Mouse (Mus musculus): ENCODE measurements at regions not wholly inside any gene's neighbourhood (a gene's known extent, or its start where the extent isn't known, plus 50 kb on each side); places are given as distances from the start of the nearest gene placed in this dataset.

- DNase-seq = no peak
Measured at GRCm38 (mm10) chr3:41353021-41353420, 202.5 kb upstream of the Jade1 start.

GRCm38 (mm10) chr3:41351786-41352185, 203.7 kb upstream of the Jade1 start:
- no peak for DNase-seq

GRCm38 (mm10) chr3:41351091-41351685, 204.3 kb upstream of the Jade1 start:
- DNase-seq = no peak

- no peak for DNase-seq
Measured at GRCm38 (mm10) chr3:41350331-41350730, 205.2 kb upstream of the Jade1 start.

GRCm38 (mm10) chr3:41348795-41349194, 206.7 kb upstream of the Jade1 start:
- DNase-seq = peak; percentile 69

GRCm38 (mm10) chr3:41346863-41347262, 208.7 kb upstream of the Jade1 start:
- no peak for DNase-seq

- no peak for DNase-seq
Measured at GRCm38 (mm10) chr3:41343431-41343830, 212.1 kb upstream of the Jade1 start.

- no peak for DNase-seq
Measured at GRCm38 (mm10) chr3:41332481-41332880, 223.1 kb upstream of the Jade1 start.

GRCm38 (mm10) chr3:41330356-41330755, 225.2 kb upstream of the Jade1 start:
- no peak for DNase-seq

GRCm38 (mm10) chr3:41328828-41329227, 226.7 kb upstream of the Jade1 start:
- peak; percentile 33 for DNase-seq

- DNase-seq = peak; percentile 16
Measured at GRCm38 (mm10) chr3:41326211-41327104, 229.1 kb upstream of the Jade1 start.

- peak; percentile 58 for DNase-seq
Measured at GRCm38 (mm10) chr3:41321808-41322207, 233.7 kb upstream of the Jade1 start.

GRCm38 (mm10) chr3:41319214-41319856, 236.2 kb upstream of the Jade1 start:
- no peak for DNase-seq

- no peak for DNase-seq
Measured at GRCm38 (mm10) chr3:41318232-41319131, 235.6 kb upstream of the Pgrmc2 start.

GRCm38 (mm10) chr3:41317170-41317569, 234.3 kb upstream of the Pgrmc2 start:
- no peak for DNase-seq

GRCm38 (mm10) chr3:41312492-41312891, 229.6 kb upstream of the Pgrmc2 start:
- DNase-seq = no peak

GRCm38 (mm10) chr3:41307400-41308028, 224.7 kb upstream of the Pgrmc2 start:
- DNase-seq = no peak

- DNase-seq = no peak
Measured at GRCm38 (mm10) chr3:41302805-41303204, 220.0 kb upstream of the Pgrmc2 start.

- no peak for DNase-seq
Measured at GRCm38 (mm10) chr3:41298776-41299175, 215.9 kb upstream of the Pgrmc2 start.

- no peak for DNase-seq
Measured at GRCm38 (mm10) chr3:41296152-41296809, 213.4 kb upstream of the Pgrmc2 start.

- peak; percentile 65 for DNase-seq
Measured at GRCm38 (mm10) chr3:41295150-41295549, 212.3 kb upstream of the Pgrmc2 start.

Data from heart, postnatal 4 days (tissue).